Mouse (Mus musculus): Measurements from ENCODE around the gene Scamp2. TPM values are rescaled to one million over a fixed set of nuclear protein-coding genes. Genes with fewer than 3 reads are reported as not detected.

Gene Scamp2
- polyA plus RNA-seq, 1 experiment from 2014 or later: 93.4 TPM

- Histone ChIP-seq H3K27ac (ENCODE audit: low read length) (no peak overlapping the region), H3K27me3 (ENCODE audit: insufficient read depth, low read length) (peaks cover 4% of the 10 kb centered on the region; the same call in 1 of the 2 replicates), H3K4me1 (ENCODE audit: insufficient read depth, low read length) (peaks cover 36% of the 10 kb centered on the region), H3K4me3 (ENCODE audit: low read length) (no peak overlapping the region), H3K36me3 (ENCODE audit: insufficient read depth, low read length) (no peaks in the 10 kb centered on the region), H3K4me2 (replicated peaks; ENCODE audit: low read depth, low read length) (no peak overlapping the region), H3K9ac (replicated peaks; ENCODE audit: low read length) (no peak overlapping the region), H3K9me3 (ENCODE audit: low read length) (no peaks in the 10 kb centered on the region)
- WGBS: 56% methylated on average over 8 of the region's 8 CpGs
- no peak for ATAC-seq (ENCODE audit: low FRiP score, low TSS enrichment)
These were observed 41.4 kb downstream of the Scamp2 start for GRCm38 (mm10) chr9:57602098-57602497.

DNA sequence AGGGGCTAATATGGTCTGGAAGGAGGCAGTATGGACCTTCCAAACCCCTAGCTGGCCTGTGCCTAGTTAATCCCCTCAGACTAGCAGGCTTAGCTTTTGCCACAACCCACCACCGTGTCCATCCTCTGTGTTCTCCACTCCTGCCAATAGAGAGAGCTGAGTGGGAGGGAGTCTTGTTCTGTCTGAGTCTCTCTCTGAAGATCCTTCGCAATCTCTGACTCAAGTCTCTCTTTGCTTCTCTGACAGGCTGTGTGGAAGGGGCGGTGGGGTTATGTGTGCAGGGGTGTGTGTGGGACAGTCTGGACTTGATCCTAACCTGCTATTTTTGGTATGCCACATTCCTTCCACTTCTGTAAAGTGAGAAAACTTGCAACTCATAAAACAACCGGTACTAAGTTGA lies 44.1 kb downstream of the Scamp2 start:
- Histone ChIP-seq H3K27ac (ENCODE audit: low read length) (no peak overlapping the region), H3K4me2 (replicated peaks; ENCODE audit: low read depth, low read length) (no peak overlapping the region), H3K9me3 (ENCODE audit: low read length) (no peaks in the 10 kb centered on the region), H3K4me3 (ENCODE audit: low read length) (no peak overlapping the region), H3K9ac (replicated peaks; ENCODE audit: low read length) (no peak overlapping the region), H3K27me3 (ENCODE audit: insufficient read depth, low read length) (peaks cover 4% of the 10 kb centered on the region; the same call in 1 of the 2 replicates), H3K36me3 (ENCODE audit: insufficient read depth, low read length) (no peaks in the 10 kb centered on the region), H3K4me1 (ENCODE audit: insufficient read depth, low read length) (peaks cover 15% of the 10 kb centered on the region)
- 82% methylated on average over 4 of the region's 4 CpGs for WGBS
- ATAC-seq (ENCODE audit: low FRiP score, low TSS enrichment): no peak

- Histone ChIP-seq H3K9me3 (ENCODE audit: low read length) (no peaks in the 10 kb centered on the region), H3K4me2 (replicated peaks; ENCODE audit: low read depth, low read length) (no peak overlapping the region), H3K4me3 (ENCODE audit: low read length) (no peak overlapping the region), H3K4me1 (ENCODE audit: insufficient read depth, low read length) (peaks cover 11% of the 10 kb centered on the region), H3K27ac (ENCODE audit: low read length) (no peak overlapping the region), H3K9ac (replicated peaks; ENCODE audit: low read length) (no peak overlapping the region), H3K36me3 (ENCODE audit: insufficient read depth, low read length) (no peaks in the 10 kb centered on the region), H3K27me3 (ENCODE audit: insufficient read depth, low read length) (peaks cover 4% of the 10 kb centered on the region; the same call in 1 of the 2 replicates)
- ATAC-seq (ENCODE audit: low FRiP score, low TSS enrichment): no peak
- WGBS: 24% methylated on average over 9 of the region's 9 CpGs
These were observed 44.8 kb downstream of the Scamp2 start for GRCm38 (mm10) chr9:57605503-57605902.

DNA sequence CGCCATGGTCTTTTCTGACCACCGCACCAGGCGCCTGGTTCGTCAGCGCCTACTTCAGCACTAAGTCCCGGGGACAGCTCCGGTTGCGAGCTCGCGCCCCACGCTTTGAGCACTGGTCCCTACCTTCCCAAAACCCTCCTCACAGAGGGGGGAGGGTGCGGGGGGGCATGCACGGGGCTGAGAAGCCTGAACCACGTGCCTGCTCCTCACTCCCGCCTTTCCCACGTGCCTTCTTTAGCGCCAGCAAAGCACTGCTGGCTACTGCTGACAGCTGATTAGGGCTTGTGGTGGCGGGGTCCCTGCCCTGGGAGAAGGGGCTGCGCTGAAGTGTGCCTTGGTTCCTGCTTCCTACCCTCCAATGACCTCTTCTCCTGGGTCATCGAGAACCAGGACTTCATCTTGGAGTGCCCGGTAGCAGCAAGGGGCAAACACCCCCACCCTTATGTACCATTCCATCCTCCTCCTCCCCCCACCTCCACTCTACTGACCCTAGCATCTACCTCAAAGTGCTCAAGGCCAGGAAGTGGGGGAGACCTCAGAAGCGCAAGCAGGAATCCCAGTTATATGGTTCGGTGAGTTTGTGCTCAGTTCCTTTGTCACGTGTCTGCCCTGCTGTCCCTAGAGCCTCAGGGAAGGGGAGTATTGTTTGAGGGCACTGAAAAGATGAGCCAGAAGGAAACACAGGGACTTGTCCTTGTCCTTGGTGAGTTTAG lies 45.6 kb downstream of the Scamp2 start, which contains the start of gene Cplx3:
Gene Cplx3, minus strand, starts transcription at position 143 of the 713 bp plus-strand sequence.
- H3K27ac ChIP-seq (ENCODE audit: low read length): no peak within 1 kb of the TSS
- ATAC-seq (ENCODE audit: low FRiP score, low TSS enrichment): peak; percentile 76
- H3K9me3 ChIP-seq (ENCODE audit: low read length): no peaks in the 10 kb centered on the region
- peaks cover 5% of the 10 kb centered on the region for H3K4me1 ChIP-seq (ENCODE audit: insufficient read depth, low read length)
- no peak within 1 kb of the TSS for H3K9ac ChIP-seq (replicated peaks; ENCODE audit: low read length)
- H3K36me3 ChIP-seq (ENCODE audit: insufficient read depth, low read length): no peaks in the 10 kb centered on the region
- peaks cover 4% of the 10 kb centered on the region; the same call in 1 of the 2 replicates for H3K27me3 ChIP-seq (ENCODE audit: insufficient read depth, low read length)
- H3K4me2 ChIP-seq (replicated peaks; ENCODE audit: low read depth, low read length): 0 out of 2 replicates have a peak within 1 kb of the TSS, but pooled peaks have one; percentile 8
- H3K4me3 ChIP-seq (ENCODE audit: low read length): no peak within 1 kb of the TSS
- WGBS: 5% methylated on average over 24 of the region's 24 CpGs

- ATAC-seq (ENCODE audit: low FRiP score, low TSS enrichment): no peak
- H3K36me3 ChIP-seq (ENCODE audit: insufficient read depth, low read length): no peaks in the 10 kb centered on the region
- H3K27ac ChIP-seq (ENCODE audit: low read length): no peak overlapping the region
- WGBS: 59% methylated on average over 3 of the region's 3 CpGs
- H3K27me3 ChIP-seq (ENCODE audit: insufficient read depth, low read length): peaks cover 4% of the 10 kb centered on the region; the same call in 1 of the 2 replicates
- H3K4me1 ChIP-seq (ENCODE audit: insufficient read depth, low read length): peaks cover 5% of the 10 kb centered on the region
- no peak overlapping the region for H3K4me3 ChIP-seq (ENCODE audit: low read length)
- no peak overlapping the region for H3K4me2 ChIP-seq (replicated peaks; ENCODE audit: low read depth, low read length)
- H3K9ac ChIP-seq (replicated peaks; ENCODE audit: low read length): no peak overlapping the region
- H3K9me3 ChIP-seq (ENCODE audit: low read length): no peaks in the 10 kb centered on the region
These were observed 49.1 kb downstream of the Scamp2 start for GRCm38 (mm10) chr9:57609803-57610202.

DNA sequence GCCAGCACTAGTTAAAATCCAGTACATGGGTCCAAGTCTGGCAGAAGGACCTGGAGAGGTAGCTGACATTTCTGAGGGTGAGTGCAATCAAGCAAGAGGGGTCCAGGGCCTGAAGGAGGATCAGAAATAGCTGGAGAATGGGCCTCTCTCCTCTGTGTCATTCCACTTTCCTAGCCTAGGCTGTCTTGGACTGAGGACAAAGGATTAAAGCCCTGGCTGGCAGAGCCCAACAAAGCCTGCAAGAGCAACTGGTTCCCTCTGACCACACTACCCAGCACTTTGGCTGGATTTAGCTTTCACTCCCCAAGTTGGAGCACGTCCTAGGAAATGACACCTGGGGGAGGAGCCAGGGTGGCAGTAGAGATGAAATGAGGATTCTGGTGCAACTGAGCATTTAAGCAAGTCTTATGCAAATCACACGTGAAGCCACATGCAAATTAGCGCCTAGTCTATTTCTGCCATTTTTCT lies 49.6 kb downstream of the Scamp2 start:
- Histone ChIP-seq H3K4me2 (replicated peaks; ENCODE audit: low read depth, low read length) (no peak overlapping the region), H3K4me3 (ENCODE audit: low read length) (no peak overlapping the region), H3K4me1 (ENCODE audit: insufficient read depth, low read length) (peaks cover 5% of the 10 kb centered on the region), H3K27ac (ENCODE audit: low read length) (no peak overlapping the region), H3K9ac (replicated peaks; ENCODE audit: low read length) (no peak overlapping the region), H3K27me3 (ENCODE audit: insufficient read depth, low read length) (0 out of 2 replicates have a peak, but pooled peaks cover 4% of the 10 kb centered on the region), H3K36me3 (ENCODE audit: insufficient read depth, low read length) (no peaks in the 10 kb centered on the region), H3K9me3 (ENCODE audit: low read length) (no peaks in the 10 kb centered on the region)
- 52% methylated on average over 3 of the region's 3 CpGs for WGBS
- ATAC-seq (ENCODE audit: low FRiP score, low TSS enrichment): no peak

DNA sequence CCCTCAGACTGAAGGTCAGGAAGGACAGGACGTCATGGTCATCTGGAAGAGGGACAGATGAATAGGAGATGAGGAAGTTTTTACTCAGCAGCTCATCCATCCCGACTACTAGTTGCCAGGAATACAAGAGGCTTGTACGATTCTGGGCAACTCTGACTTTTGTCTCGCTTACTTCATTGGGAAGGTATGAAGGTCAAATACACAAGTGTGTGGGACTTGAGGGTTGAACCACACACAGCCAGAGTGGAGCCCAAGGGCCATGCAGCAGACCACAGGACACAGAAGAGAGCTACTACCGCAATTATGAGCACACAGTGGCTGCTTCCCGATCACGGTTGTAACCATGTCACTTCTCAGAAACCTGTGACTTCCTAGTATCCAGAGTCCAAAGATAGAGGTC lies 51.8 kb downstream of the Scamp2 start:
- H3K4me1 ChIP-seq (ENCODE audit: insufficient read depth, low read length): no peaks in the 10 kb centered on the region
- H3K27ac ChIP-seq (ENCODE audit: low read length): no peak overlapping the region
- H3K4me2 ChIP-seq (replicated peaks; ENCODE audit: low read depth, low read length): no peak overlapping the region
- H3K4me3 ChIP-seq (ENCODE audit: low read length): no peak overlapping the region
- H3K9ac ChIP-seq (replicated peaks; ENCODE audit: low read length): no peak overlapping the region
- H3K27me3 ChIP-seq (ENCODE audit: insufficient read depth, low read length): no peaks in the 10 kb centered on the region
- H3K36me3 ChIP-seq (ENCODE audit: insufficient read depth, low read length): no peaks in the 10 kb centered on the region
- WGBS: 78% methylated on average over 7 of the region's 7 CpGs
- ATAC-seq (ENCODE audit: low FRiP score, low TSS enrichment): no peak
- H3K9me3 ChIP-seq (ENCODE audit: low read length): no peaks in the 10 kb centered on the region

- ATAC-seq (ENCODE audit: low FRiP score, low TSS enrichment): no peak
- WGBS: 69% methylated on average over 7 of the region's 7 CpGs
These were observed 53.2 kb downstream of the Scamp2 start for GRCm38 (mm10) chr9:57613975-57614374.

GRCm38 (mm10) chr9:57614786-57615185 lies 54.0 kb downstream of the Scamp2 start:
- no peak overlapping the region for H3K4me3 ChIP-seq (ENCODE audit: low read length)
- no peaks in the 10 kb centered on the region for H3K4me1 ChIP-seq (ENCODE audit: insufficient read depth, low read length)
- H3K27me3 ChIP-seq (ENCODE audit: insufficient read depth, low read length): no peaks in the 10 kb centered on the region
- no peak for ATAC-seq (ENCODE audit: low FRiP score, low TSS enrichment)
- WGBS: 86% methylated on average over 4 of the region's 4 CpGs
- no peaks in the 10 kb centered on the region for H3K9me3 ChIP-seq (ENCODE audit: low read length)
- no peaks in the 10 kb centered on the region for H3K36me3 ChIP-seq (ENCODE audit: insufficient read depth, low read length)
- H3K4me2 ChIP-seq (replicated peaks; ENCODE audit: low read depth, low read length): no peak overlapping the region
- H3K27ac ChIP-seq (ENCODE audit: low read length): no peak overlapping the region
- H3K9ac ChIP-seq (replicated peaks; ENCODE audit: low read length): no peak overlapping the region

More at GRCm38 (mm10) chr9:57613975-57614374, 53.2 kb downstream of the Scamp2 start:
- Histone ChIP-seq H3K4me3 (ENCODE audit: low read length) (no peak overlapping the region), H3K4me2 (replicated peaks; ENCODE audit: low read depth, low read length) (no peak overlapping the region), H3K4me1 (ENCODE audit: insufficient read depth, low read length) (no peaks in the 10 kb centered on the region), H3K9me3 (ENCODE audit: low read length) (no peaks in the 10 kb centered on the region), H3K27me3 (ENCODE audit: insufficient read depth, low read length) (no peaks in the 10 kb centered on the region), H3K36me3 (ENCODE audit: insufficient read depth, low read length) (no peaks in the 10 kb centered on the region), H3K9ac (replicated peaks; ENCODE audit: low read length) (no peak overlapping the region), H3K27ac (ENCODE audit: low read length) (no peak overlapping the region)

DNA sequence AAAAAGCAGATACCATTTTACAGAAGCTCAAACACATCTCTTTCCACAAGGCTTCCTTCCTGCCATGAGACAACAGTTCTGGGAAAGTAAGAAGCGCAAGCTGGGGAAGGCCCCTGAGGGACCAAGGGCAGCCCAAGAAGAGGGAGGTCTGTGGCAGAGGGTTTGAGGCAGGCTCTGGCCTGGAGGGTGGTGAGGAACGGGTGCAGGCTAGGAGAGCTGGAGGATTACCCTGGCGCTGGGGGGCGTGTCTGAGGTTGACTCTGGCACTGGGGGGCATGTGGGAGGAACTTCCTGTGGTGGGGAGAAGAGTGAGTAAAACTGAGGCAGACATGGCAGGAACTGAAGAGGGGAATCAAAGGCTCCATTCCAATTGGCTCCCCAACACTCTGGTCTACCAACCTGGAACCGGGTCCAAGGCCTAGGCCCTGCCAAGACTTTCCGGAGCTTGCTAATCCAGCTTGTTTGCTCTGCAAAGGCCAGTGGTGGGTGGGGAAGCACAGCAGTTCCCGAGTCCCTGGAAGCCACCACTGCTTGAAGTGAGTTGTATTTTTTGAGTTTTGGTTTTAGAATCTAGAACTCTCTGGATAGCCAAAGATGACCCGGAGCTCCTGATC lies 56.9 kb downstream of the Scamp2 start:
- WGBS: 78% methylated on average over 8 of the region's 8 CpGs
- ATAC-seq (ENCODE audit: low FRiP score, low TSS enrichment): no peak
- no peaks in the 10 kb centered on the region for H3K9me3 ChIP-seq (ENCODE audit: low read length)

More for the DNA sequence above, 56.9 kb downstream of the Scamp2 start:
- Histone ChIP-seq H3K27ac (ENCODE audit: low read length) (no peak overlapping the region), H3K4me3 (ENCODE audit: low read length) (no peak overlapping the region), H3K27me3 (ENCODE audit: insufficient read depth, low read length) (no peaks in the 10 kb centered on the region), H3K4me1 (ENCODE audit: insufficient read depth, low read length) (no peaks in the 10 kb centered on the region), H3K4me2 (replicated peaks; ENCODE audit: low read depth, low read length) (no peak overlapping the region), H3K9ac (replicated peaks; ENCODE audit: low read length) (no peak overlapping the region), H3K36me3 (ENCODE audit: insufficient read depth, low read length) (no peaks in the 10 kb centered on the region)

Measured in kidney, embryonic 16.5 days (tissue).